Mouse (Mus musculus) kidney, adult 2 months (tissue): ENCODE measurements at regions not wholly inside any gene's neighbourhood (a gene's known extent, or its start where the extent isn't known, plus 50 kb on each side); places are given as distances from the start of the nearest gene placed in this dataset.

ENCODE experiments used
- CTCF ChIP-seq: fragments of 200-500 bp; conservative IDR thresholded peaks from 2 replicates; pipeline ENCODE4 v1.5.1; 2011; ENCODE audit warnings: low read depth, mild to moderate bottlenecking, control low read depth, low read length, moderate library complexity, mixed read lengths; ENCODE audit not compliant: insufficient read depth, insufficient read length
- POLR2A ChIP-seq: fragments of 200-500 bp; IDR thresholded peaks from one replicate; pipeline ENCODE4 v1.6.1; 2011; ENCODE audit warnings: low read depth, low read length, control low read depth

GRCm38 (mm10) chr10:46229608-46230007 lies 652.0 kb downstream of the Hace1 start:
- TF ChIP-seq CTCF: no peak
- no peak for TF ChIP-seq POLR2A
